Mouse (Mus musculus) frontal cortex, postnatal 14 days (tissue): ENCODE measurements around the gene Amn1.
A peak's percentile ranks its signal among the peaks of the same experiment; 100 is the strongest.
"Not testable (repeated sequence)": the region's sequence is repeated elsewhere in the genome, so short reads cannot be mapped to it uniquely, and the experiment has no call there.

Experiments used
- DNase-seq, 2 experiments: peaks; one replicate each; pipeline ENCODE4 v3.0.0; 2022; ENCODE audit warnings: low spot score in 2 of 2

The Amn1 gene

DNA sequence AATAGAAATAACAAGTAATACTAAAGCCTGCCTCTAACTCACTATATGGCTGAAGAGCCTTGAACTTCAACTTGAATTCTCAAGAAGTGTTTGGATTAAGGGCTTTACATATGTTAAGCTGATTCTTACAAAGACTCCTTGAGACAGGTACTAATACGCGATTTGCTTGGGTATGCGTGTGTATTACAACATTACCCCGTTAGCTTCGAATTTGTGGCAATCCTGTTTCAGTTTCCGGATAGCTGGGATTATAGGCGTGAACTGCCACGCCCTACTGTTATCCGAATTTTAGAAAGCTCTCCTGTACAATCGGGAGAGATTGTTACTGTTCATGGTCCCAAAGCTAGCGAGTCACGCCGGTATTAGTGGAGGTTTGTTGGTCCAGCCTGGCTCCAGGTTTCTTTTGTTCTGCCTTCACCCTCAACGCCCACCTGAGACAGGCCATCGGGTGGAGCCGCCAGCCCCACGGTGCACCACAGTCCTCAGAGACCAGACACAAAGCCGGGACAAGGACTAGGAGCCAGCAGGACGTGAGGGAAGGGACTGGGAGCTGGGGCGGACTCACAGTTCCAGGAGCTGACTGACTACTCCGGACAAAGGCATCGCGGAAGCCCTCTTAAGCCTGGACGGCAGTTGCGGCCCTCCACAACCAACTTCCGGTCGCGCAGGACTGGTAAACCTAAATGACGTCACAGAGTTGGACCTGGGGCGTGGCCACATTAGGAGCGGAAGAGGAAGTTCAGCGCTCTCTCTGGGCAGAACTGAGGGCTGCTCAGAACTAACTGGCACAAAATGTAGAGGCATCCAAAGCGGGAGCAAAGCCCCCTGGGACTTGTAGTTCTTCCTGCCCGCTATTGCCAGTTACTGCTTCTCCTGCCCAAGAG lies at the start of gene Amn1:
TSS of gene Amn1 (minus strand) at position 672 of the 884 bp plus-strand sequence.
- peak; percentile 94 to 95 for DNase-seq

DNA sequence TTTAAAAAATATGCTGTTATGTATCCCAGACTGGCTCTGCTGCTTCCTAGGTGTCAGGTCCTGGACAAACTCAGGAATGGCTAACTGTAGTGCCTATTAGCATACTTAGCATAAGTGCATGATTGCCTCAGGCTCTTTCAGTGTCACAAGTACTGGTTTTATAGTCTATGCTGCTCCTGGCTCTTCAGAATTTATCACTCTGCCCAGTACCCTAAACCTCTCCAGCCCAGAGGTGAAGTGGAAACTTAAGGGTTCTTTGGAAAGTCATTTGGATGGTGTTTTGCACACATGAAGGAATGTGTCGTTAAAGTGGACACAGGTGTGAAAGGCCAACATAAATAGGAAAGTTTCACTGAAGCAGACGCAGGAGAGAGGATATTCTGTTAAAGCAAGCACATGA lies 48.3 kb upstream of the Amn1 start:
- no peak for DNase-seq

DNA sequence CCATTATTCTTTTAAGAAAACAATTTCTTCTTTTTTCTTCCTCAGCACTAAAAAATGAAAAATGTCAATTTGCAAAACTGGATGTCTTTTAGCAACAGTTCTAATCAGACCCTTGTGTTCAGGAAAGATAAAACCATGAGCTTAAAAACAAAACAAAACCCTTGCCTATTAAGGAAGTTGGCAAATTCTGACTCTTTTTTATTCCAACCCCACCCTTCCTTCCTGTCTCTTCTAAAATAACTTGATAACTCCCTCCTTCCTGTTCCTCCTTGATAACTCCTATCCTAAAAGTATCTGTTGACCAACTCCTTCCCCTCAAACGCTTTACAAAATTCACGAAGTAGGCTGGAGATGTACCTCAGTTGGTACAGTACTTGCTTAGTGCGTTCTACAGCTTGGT lies 45.4 kb upstream of the Amn1 start:
- no peak for DNase-seq

DNA sequence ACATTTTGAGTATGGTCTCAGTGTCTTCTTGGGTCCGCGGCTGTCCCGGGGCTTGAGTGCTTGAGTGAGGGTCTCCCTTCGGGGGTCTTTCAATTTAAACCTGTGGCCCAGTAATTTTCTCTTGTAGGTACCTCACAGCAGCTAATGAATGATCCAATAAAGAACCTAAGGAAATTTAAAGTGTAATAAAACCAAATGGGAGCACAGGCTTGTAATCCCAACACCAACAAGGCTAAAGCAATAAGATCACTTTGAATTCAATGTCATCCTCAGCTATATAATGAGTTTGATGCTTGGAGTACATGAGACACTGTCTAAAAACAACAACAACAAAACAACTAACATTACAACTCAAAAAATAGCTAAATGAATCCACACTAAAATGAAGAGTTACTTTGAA lies 36.2 kb upstream of the Amn1 start:
- no peak for DNase-seq

DNA sequence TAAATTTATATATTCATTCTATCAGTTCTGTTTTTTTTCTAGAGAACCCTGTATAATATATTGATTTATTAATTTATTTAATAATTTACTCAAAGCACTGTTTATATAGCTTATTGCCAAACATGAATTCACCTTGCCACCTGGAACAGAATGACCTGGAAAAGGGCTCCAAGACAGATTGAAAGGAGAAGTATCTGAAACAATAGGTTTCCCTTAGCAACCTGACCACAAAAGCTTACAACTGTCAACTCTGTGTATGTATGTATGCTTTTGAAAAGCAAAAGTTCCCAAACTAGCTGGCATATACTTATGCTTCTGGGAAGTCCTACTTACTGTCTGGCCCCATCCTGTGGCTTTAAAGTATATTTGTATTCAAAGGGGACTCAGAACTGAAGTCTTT lies 32.8 kb upstream of the Amn1 start:
- no peak for DNase-seq

DNA sequence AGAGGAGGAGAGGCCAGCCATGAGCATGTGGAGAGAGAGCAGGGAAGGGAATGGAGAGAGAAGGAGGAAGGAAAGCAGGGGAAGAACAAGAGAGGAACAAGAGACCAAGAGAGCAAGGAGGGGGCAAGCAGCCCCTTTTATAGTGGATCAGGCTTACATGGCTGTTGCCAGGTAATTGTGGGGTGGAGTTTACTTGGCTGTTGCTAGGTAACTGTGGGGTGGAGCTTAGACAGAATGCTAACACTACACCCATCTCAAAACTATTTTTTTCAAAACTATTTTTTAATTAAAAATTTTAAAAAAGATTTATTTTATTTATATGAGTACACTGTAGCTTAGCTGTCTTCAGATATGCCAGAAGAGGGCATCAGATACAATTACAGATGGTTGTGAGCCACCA lies 10.1 kb upstream of the Amn1 start:
- no peak for DNase-seq

DNA sequence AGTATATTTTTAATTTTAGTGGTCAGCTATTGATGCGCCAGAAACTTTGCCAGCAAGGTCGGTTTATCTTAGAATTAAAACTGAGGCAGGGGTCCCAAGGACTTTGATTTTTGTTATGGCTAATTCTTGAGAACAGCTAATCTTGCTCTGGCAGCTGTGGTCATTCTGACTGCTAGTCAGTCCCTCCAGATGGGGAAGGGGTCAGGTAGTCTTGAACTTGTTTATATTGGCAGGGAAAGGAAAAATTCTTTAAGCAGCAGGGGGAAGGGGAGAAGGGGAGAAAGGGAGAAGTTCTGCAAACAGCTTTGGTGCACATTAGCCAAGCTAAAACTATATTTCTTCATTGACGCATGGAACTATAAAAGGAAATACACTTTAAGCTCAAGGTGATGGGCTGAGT lies 8.6 kb upstream of the Amn1 start:
- no peak for DNase-seq

DNA sequence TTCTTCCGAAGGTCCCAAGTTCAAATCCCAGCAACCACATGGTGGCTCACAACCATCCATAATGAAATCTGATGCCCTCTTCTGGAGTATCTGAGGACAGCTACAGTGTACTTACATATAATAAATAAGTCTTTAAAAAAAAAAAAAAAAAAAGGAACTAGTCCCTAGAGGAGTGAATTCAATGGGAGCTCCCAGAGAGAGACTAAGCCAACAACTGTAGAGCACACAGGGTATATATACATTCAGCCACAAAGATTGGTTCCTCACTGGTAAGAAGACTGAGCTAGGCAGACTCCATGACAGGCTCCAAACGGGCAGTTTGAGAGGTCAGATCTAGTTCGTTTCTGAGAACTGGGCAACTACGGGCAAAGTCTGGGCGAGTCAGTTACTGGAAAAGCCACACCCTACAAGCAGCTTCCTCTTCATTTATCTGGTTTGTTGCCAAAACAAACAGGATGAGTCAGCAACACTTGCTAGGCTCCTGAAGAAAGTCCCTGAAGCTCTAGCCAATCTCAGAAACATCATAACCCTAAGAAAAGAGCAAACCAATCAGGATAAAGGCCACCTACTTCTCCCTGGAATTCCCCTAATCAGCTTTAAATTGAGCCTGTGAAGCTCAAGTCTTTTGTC lies 4.9 kb upstream of the Amn1 start:
- DNase-seq: no peak

DNA sequence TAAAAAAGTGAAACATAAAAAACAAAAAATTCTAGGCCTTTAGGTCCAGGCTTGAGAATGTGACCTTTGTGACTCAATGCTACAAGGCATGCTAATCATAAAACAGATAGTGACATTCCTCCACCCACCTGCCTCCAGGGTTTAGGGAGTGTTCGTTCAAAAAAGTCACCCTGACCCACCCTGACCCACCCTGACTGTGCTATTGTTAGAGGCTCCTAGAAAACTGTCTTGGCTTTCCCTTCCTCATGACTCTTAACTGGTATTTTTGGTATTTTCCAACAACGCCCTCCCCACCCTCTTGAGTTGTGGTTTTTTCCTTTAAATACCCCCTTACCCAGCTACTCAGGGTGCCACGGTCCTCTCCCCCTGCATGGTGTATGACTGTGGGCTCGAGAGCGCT lies 3.4 kb upstream of the Amn1 start:
- not testable (repeated sequence) for DNase-seq

DNA sequence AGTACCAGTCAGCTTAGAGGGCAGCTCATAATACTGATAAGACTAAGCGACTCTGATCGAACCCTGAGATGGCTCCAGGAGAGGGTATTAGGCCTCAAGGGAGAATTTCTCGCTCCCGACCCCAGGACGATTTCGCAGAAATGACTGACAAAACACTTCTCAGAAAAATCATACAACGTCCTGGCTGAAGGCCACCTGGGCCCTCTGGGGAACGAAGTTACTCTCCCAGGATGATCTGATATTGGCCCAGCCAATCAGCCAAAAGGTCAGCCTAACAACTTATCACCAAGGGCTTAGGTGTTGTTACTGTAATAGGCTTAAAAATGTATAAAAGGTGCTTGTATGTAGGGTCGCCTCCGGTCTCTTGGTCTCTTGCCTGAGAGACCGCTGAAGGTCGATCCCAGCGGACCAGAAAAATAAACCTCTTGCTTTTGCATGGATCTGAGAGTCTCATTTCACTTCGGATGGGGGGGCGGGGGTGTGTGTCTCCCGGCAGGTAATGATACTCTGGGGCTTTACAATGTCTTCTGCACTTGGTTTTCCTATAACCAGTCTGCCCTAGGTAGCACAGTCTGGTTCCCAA lies 919 bp upstream of the Amn1 start:
- no peak for DNase-seq

DNA sequence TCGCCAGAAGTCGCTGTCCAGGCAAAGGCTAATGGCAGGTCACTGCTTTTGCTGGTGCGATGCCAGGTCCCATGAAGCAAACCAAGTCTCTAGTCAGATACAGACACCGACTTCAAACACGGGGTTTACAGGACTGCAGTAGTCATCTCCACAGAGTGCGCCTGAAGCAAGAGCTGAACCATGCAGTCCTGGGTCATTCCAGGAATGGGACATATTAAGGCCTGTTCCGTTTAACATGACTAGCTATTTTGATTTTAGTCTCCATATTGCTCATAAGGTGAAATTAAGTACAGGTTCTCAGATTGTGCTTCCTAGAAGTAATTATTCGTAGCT lies 379 bp upstream of the Amn1 start:
- DNase-seq: no peak

DNA sequence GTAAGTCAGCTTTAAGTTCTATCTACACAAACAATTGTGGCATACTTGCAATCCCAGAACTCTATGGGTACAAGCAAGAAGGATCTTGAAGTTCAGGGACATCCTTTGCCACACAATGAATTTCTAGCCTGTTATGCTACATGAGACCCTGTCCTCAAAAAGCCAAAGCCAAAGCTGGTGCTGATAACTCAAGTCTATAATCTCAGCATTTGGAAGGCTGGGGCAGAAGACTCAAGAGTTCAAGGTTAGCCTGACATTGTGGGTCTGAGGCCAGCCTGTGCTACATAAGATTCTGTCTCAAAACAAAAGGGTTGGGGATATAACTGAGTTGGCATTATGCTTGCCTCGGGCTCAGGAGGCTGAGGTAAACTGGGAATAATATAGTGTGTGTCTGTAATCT lies 1.1 kb downstream of the Amn1 start:
- DNase-seq: no peak

DNA sequence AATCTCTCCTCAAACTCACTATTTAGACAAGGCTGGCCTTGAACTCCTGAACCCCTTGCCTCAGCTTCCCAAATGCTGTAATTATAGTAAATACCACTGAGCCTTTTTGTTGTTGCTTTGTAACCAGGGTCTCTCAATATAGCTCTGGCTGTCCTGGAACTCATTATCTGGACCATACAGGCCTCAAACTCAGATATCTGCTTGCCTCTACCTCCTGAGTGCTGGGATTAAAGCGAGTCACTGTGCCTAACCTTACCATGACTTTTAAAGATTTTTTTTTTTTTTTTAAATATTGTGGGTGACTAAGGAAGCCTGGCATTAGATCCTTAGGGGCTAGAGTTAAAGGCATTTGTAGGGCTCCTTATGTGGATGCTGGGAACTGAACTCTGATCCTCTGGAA lies 4.5 kb downstream of the Amn1 start:
- DNase-seq: no peak

DNA sequence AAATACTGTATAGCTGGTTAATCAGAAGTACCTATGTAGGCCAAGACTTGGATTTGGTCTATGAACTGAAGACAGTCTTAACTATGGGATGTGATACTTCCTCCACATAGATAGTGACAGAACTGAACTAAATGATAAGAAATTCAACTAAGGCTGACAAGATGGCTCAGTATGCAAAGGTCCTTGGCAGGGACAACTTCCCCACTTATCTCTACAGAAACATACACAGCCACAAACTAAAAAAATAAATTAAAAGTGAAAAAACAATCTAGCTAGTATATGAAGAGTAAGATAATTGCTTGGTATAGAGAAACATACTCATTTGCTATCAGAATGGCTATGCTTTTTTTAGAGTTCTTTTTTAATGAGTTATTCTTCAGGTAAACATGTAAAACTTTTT lies 9.4 kb downstream of the Amn1 start:
- no peak for DNase-seq

DNA sequence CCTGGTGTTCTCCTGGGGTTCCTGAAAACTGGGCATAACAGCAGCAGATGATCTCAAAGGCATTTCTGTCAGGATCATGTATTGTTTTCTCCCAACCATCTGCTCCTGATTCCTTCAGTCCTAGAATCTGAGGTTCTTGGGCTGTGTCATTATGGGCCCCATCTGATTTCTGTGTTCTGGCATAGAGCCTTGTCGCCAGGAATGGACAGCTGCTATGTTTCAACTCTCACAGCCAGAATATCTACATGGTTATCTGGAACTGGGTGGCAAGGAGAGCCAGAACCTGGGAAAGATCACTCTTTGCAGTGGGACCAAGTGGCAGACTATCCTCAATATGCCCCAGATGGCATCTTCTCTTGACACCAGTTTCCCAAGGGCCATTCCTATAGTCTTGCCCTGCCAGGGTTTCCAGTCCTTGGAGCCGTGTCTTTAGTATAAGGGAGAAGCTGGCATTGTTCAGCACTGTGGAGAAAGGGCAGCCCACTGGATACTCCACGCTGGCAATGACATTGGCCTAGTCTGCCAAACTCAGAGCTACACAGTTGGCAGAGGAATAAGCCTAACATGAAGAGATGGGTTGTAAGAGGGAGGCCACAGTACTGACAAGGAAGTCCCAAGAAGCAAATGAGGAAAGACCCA lies 13.5 kb downstream of the Amn1 start:
- no peak for DNase-seq

DNA sequence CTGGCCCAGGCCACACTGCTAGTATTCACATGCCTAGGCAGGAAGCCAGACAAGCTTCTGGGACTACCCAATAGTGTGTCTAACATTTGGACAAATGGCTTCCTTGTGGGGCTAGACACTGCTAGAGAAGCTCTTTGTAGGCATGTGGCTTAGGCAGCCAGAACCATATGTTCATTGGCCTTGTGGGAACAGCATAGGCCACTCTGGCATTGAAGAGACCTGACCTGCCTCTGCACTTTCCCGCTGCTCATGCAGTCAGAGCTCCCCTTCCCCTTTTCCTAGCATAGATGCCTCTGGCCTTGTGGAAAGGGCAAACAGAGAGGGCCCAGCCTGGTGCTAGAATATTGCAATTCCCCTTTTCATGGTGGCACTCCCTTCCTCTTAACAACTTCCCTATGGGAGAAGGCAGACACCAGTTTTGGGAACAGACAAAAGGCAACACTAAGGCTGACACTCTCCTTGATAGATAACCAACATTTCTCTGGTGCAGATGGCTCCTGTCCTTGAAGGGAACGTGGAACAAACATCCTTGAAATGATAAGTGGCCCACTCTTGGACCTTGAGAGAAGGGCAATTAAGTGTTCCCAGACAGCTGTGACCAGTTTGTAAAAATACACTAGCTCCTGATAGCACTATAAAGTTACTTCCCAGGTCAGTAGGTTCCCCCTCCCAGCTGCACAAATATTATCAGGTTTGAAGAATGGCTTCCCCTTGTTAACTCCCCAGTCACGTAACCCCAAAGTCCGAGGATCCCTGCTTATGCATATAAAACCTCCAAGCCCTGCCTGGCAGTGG lies 14.5 kb downstream of the Amn1 start:
- no peak for DNase-seq

DNA sequence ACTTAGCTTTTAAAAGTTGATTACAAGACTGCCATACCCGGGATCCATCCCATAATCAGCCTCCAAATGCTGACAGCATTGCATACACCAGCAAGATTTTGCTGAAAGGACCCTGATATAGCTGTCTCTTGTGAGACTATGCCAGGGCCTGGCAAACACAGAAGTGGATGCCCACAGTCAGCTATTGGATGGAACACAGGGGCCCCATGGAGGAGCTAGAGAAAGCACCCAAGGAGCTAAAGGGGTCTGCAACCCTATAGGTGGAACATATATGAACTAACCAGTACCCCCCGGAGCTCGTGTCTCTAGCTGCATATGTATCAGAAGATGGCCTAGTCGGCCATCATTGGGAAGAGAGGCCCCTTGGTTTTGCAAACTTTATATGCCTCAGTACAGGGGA lies 18.5 kb downstream of the Amn1 start:
- DNase-seq: not testable (repeated sequence)

DNA sequence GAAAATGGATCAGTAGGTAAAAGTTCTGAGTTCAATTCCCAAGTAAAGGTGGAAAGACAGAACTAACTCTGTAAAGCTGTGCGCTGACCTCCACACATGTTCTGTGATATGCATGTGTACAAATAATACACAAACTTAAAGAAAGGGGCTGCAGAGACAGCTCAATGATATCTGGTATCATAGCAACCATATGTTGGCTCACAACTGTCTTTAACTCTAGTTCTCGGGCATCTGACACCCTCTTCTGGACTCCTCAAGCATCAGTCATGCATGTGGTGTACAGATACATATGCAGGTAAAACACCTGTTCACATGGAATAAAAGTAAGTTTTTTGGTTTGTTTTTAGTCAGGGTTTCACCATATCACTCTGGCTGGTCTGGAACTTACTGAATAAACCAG lies 20.1 kb downstream of the Amn1 start:
- DNase-seq: no peak

DNA sequence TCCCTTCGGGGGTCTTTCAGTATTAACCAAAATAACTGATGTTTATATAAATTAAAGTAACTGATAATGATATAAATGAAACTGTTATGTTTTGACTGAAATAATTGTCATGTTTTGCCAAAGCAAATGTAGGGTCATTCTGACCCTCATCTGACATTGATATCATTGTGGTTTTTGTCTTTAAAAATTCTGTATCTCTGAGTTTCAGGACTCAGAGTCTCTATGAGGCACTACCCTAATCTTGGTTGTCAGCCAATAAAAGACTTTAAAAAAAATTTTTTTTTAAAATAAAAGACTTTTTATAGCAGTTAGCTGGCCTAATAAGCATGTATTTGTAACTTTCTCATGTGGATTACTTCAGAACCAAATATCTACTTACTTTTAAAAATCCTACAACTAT lies 20.8 kb downstream of the Amn1 start:
- DNase-seq: no peak

DNA sequence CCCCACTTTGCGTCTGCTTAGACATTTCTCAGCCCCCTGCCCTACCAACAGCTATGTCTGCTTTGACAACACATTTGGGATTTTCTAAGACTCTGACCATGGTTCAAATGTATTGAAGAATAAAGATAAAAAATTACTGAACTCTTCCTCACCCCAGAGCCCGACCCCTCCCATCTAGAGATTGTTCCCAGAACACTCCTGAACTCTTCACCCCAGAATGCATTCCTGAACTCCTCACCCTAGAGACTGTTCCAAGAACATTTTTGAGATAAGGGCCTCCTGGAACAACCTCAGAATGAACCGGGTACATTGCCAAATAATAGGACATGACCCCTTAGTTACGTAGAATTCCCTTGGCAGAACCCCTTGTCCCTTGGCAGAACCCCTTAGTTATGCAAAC lies 21.5 kb downstream of the Amn1 start:
- DNase-seq: not testable (repeated sequence)

DNA sequence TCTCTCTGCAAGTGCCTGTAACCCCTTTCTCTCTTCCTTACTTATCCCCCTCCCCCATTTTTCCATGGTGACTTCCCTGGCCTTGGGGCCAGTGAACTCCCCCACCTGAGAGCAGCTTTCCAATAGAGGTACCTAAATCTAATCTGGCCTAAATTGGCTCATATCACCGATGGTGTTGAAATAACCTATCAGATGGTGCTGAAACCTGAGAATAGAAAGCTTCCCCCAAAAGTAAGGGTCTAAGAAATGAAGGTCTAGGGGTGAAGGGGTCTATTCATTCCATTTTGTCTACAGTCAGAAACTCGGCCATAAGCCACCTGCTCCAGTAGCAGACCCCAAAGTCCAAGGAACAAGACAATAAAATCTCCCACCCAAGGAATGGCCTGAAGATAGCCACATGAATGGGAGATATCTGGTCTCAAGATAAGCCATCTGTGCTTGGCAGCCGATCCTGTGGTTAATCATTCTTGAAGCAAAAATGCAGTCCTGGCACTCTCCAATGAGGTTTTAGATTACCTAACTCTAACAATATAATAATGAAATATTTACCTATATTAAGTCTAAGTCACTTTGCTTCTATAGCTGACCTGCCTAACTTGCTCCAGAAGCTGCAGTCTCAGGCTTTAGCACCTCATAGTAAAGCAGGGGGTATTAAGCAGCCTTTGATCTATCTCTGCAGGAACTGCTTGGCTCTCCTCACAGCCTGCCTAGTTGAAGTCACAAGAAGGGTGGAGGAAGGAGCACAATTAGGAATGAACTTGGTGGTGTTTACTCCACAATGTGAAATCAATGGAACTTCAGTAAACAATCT lies 33.3 kb downstream of the Amn1 start:
- no peak for DNase-seq
